Mouse (Mus musculus): ENCODE results near the gene Impdh1.
"Not testable (repeated sequence)": the region's sequence is repeated elsewhere in the genome, so short reads cannot be mapped to it uniquely, and the experiment has no call there.

Impdh1 gene

DNA sequence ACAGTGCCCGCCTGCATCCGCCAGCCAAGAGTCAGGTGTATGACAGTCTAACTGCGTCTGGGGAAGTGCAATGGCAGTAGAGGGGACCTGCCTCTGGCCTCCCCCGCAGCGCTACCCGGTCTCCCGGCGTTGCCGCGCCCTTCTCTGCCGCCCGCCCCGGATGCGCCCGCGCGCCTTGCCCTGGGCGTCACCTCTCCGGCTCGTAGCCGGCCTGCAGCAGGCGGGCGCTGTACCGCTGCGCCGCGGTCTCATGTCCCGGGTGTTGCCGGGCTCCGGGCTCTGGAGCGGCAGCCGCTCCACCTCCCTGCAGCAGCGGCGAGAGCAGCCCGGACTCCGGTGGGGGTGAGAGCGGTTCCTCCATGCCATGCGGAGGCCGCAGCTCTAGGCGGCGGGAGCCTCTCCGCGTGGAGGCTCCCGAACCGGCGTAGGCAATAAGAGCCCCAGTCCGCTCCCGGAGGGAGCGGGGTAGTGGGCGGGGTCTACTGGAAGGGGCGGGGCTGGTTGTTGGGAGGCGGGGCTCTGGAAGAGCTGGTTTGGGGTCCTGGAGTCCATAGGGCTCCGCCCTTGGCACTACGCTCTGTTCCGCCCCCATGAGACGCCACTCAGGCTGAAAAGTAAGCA, at the start of gene Impdh1:
TSS of gene Impdh1 (minus strand) at position 484 of the 621 bp plus-strand sequence.
- CTCF ChIA-PET, result interaction anchor here (1.1 to 1.4 kb wide), 2 partner anchors 11 to 25 kb away, joined by 4 to 6 read pairs; no protein-coding TSS in a partner anchor

DNA sequence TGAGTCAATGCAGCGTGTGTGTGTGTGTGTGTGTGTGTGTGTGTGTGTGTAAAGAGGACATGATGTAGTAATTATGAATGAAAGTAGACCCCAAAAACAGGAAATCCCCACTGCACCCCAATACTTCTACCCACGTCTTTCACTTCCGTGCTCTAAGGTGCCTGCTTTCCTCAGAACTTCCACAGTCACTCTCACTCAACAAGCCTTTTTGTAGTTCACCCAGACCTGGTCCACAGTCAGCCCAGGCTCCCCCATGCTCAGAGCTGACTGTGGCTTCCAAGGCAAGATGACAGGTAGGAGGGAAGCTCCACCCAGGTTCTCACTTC, 48.3 kb upstream of the Impdh1 start:
- CTCF ChIA-PET, result interaction anchor here (0.7 to 0.9 kb wide), 2 partner anchors 22 to 26 kb away, joined by 3 read pairs; no protein-coding TSS in a partner anchor

DNA sequence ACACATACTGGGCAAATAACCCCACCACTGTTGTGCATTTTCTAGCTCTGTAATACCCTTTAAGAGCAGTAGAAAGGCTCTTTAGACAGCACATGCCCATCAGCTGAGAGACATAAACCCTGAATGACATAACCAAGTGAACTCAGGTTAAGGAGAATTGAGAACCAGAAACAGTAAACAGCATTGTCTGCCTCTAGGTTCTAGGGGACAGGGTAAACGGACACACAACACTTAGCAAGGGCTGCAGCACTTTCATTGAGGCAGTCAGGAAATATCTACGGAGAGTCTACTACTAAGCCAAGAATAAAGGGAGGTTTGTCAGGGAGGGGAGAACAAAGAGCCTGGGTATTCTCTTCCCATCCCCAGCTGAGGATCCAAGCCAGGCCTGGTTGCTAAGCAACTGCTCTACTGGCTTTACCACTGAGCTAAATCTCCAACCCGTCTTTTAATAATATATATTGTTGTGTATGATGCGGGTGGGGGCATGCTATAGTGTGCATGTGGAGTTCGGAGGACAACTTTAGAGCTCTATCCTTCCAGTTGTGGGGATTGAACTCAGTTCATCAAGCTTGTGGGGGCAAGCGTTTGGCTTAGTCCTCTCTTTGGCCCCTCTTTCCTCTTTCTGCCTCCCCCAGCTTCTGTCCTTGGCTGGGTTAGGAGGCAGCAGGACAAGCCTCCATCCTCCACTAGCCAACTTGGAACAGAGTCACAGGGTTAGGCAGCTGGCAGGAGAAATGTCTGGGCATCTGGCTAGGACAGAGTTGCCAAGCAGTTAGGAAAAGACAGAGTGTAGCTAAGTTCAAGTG, 47.7 kb upstream of the Impdh1 start:
- CTCF ChIA-PET, result interaction anchor here (0.5 to 0.9 kb wide), 3 partner anchors 21 to 117 kb away, joined by 3 read pairs; no protein-coding TSS in a partner anchor

DNA sequence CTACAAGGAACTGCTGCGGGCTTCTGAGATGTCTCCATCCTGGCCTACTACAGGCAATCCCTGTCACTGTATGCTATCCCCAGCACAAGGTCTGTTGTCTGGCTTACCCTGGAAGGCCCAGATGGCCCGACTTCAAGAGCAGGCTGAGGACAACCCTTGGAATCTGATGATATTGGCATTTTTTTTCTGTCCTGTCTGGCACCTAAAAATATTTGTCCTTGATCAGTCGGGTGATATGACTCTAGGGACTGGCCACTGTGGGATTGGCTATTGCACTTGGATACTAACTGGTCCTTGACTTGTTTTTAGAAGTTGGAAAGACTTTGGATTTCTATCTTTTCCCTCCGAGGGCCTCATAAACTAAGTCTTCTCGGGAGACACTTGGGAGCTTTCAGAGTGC, 45.7 kb upstream of the Impdh1 start:
- CTCF ChIA-PET, result no interaction called here

DNA sequence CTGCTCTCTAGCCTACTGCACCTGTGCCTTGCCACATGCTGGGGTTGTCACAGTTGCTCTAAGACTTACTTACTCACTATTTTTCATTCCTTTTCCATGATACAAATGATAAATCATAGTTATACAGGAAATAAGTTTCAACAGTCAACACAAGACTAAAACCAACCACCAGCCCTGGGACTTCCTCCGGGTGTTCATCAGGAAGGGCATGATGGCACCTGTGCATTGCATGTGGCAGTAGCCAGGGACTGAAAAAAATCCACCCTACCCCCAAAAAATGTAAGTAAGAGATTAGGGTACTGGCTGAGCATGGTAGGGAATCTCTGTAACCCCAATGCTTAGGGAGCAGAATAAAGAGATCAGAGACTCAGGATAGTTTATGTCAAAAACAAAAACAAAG, 43.3 kb upstream of the Impdh1 start:
- CTCF ChIA-PET, result no interaction called here

DNA sequence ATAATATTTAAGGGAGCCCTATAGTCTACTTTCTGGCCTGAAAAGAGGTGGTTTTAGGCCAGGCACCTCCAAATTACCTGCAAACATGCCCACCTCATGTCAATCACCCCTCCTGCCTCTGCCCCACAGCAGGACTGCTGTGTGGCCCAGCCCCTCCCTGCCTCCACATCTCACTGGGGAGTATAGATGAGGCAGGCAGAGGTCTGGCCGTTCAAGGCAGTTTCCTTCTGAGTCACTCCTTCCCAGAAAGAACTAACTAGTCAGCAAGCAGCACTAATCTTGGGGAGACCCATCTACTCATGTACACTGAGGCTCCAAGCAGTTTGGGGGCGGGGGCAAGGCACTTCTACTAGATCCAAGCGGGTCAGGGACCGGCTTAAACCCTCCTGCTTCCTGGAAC, 30.9 kb upstream of the Impdh1 start:
- CTCF ChIA-PET, result no interaction called here

DNA sequence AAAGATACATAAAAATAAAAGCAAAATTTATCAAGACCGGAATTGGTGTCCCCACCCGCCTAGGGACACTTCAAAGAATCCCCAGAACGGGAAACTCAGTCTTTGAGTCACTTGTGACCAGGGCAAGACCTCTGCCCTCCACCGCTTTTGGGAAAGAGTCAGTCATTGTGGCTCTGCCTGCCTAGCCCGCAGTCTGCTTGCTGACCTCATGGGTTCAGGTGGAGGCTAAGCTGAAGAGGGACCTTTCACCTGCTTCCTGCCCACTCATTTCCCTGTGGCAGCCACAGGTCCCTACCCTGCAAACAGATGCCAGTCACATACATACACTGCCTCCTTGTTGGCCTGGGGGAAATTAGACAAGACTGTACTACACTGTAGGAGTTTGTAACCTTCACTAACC, 30.4 kb upstream of the Impdh1 start:
- CTCF ChIA-PET, result no interaction called here

DNA sequence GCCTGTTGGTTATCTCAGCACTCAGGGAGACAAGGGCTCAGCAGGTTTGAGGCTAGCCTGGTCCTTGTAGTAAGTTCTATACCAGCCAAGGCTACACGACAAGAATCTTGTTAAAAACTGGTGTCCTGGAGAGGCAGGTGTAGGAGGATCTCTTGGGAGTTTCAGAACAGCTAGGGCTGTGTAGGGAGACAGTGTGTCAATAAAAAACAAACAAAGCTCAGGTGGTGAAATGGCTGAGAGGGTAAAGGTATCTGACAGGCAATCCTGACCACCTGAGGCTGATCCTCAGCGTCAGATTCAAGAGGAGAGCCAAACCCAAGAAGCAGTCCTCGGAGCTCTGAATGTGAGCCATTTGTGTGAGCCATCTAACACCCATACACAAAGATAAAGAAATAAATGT, 30.0 kb upstream of the Impdh1 start:
- CTCF ChIA-PET, result interaction anchor here (1.1 kb wide), 1 partner anchor 27 kb away, joined by 3 read pairs; no protein-coding TSS in a partner anchor

DNA sequence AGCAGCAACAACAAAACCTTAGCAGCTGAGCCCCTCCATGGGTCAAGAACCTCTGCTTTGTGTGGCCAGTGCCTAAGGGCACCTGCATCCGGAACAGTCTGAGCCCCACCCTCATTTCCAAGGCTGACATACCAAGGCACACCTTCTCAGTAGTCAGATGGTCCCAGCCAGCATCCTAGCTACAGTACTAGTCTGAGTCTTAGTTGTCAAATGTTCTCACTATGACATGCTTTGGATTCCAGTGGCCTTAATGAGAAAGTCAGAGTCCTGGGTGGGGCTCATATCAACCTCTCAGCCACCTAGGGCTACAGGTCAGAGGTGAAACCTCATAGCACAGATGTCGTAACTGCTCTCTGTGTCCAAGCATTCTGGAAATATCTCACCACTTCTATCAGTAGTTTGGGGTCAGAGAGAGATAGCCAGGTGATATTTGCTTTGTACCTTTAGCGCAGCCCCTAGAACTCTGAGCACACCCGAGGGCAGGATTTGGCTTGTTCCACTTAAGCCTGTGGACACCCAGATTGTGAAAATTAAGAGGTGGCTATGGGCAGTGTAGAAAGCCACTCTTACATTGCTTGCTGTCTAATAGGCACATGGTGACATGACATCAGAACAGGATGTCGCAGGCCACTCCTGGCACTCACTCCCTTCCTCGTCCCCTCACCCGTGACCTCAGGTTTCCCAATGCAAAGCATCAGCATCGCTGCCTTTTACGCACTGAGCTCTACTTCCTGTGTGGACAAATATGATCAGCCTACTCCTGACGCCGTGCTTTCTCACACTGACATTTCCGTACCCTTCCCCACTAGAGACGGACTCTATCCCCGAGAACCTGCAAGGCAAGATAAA, 29.3 kb upstream of the Impdh1 start:
- CTCF ChIA-PET, result interaction anchor here (1.1 kb wide), 1 partner anchor 28 kb away, joined by 3 read pairs; no protein-coding TSS in a partner anchor

DNA sequence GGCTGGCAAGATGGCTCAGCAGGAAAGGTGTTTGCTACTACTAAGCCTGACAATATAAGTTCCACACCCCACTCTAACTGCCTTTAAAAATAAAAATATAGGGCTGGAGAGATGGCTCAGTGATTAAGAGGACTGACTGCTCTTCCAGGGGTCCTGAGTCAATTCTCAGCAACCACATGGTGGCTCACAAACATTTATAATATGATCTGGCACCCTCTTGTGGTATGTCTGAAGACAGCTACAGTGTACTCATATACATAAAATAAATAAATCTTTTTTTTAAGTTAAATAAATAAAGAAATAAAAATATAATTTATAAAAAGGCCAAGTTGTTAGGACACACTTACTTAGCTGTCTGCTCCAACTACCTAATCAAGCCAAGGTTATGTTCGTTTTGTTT, 26.1 kb upstream of the Impdh1 start:
- CTCF ChIA-PET, result interaction anchor here (0.8 kb wide), 1 partner anchor 22 kb away, joined by 3 read pairs; no protein-coding TSS in a partner anchor

DNA sequence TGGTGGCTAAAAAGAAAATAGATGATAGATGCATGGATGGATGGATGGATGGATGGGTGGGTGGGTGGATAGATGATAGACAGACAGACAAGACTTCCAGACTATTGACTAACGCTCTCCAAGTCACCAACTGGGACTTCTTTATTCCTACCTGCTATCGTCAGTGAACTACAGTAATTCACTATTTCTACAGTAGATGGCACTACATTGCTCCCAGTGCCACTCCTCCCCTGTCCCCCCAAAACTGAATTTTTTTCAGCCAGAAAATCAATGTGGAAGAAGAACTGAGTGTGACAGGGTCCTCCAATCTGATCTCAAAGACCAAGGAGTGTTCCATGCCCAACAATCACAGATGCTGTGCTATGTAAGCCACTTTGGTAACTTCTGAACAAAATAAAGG, 25.5 kb upstream of the Impdh1 start:
- CTCF ChIA-PET, result interaction anchor here (1.0 to 2.0 kb wide), 3 partner anchors 14 to 37 kb away, joined by 4 to 9 read pairs (median 4); partner anchors contain the start of gene Impdh1

DNA sequence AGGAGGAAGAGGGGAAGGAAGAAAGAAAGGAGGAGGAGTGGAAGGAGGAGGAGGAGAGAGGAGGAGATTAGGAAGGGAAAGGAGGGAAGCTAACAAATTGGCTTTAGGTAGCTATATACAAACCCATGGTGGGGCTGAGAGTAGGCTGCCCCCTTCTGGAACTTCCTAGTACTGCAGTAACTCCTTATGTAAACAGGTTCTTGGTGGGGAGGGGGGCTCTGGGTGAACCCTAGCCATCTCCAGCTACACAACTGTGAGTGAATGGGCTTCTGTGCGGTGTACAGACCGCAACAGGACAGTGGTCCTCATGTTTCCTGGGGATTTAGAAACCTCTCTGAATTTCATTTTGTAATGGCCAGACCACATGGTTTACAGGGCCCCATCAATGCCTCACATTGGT, 24.6 kb upstream of the Impdh1 start:
- CTCF ChIA-PET, result interaction anchor here (0.9 to 2.0 kb wide), 6 partner anchors 15 to 37 kb away, joined by 3 to 9 read pairs (median 4); partner anchors contain the start of gene Impdh1

DNA sequence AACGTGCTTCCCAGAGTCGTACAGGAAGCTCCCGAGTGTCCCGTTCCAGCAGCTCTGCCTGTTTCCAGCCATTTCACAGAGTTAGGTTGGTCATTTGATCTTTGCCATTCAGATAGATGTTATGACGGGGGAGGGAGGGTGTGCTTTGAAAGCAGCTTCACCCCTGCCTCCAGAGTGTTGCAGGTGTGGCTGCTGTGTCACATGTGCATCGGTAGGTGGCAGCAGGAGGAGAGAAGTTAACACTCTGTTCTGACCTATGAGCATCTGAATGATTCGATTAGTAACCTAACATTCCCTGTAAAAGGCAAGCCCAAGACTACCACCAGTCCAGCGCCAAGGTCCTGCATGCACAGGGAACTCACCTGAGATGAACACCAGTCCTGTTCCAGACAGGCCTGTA, 18.1 kb upstream of the Impdh1 start:
- CTCF ChIA-PET, result no interaction called here

DNA sequence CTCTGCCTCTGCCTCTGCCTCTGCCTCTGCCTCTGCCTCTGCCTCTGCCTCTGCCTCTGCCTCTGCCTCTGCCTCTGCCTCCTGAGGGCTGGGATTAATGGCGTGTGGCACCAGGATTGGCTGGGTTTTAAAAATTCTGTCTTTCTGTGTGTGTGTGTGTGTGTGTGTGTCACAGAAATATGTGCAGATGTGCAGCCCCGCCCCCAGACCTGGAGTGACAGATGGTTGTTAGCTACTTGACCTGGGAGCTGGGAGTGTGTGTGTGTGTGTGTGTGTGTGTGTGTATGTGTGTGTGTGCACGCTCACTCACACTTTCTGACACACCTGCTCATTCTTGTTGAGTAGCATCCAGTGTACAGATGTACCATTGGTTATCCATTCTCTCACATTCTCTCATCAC, 17.5 kb upstream of the Impdh1 start:
- CTCF ChIA-PET, result no interaction called here

DNA sequence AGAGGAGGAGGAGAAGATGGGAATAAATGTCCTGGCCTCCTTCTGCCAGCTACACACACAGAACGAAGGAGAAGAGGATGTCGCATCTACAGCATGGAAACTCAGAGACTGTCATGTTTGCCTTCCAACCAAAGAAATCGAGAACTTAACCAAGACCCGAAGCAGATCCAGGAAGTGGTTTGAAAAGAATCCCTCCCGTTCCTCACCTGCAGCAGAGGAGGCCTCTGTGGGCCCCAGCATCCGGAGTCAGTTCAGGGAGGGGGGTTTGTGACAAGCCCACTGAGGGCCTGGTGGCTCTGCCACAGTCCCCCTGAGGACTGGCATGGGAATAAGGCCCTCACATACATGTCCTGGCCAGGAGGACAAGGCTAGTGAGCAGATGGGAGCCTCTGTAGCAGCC, 16.2 kb upstream of the Impdh1 start:
- CTCF ChIA-PET, result no interaction called here

DNA sequence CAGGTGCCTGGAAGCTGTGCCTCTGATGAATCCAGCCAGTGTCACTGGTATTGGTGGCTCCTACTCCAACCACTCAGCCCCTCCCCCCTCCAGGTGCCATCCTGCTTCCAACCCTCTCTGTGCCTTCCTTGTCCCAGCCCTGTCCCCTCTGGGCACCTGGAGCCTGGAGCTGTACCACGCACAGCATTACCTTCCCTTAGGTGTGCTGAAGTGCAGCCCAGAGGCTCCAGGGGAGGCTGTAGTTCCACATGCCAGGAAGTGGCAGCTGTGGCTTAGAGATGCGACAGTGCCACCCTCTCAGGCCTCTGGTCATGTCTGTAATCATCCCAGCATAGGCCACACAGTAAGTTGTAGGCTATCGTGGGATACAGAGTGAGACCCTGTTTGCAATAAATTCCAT, 15.6 kb upstream of the Impdh1 start:
- CTCF ChIA-PET, result no interaction called here

DNA sequence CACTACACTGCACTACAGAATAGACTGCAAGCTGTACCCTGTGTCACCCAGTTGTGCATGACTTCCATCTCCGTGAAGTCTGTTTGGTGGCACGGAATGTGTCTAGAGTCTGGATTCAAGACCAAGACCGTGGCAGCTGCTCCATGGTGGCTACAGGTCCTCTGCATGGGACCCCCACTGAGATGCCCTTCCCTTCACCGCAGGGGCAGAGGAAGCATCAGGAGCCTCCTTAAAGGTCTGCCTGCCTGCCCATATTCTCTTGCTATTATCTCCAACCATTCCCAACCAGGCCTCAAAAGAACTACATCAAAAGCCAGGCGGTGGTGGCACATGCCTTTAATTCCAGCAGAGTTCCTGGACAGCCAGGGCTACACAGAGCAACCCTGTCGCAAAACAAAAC, 14.2 kb upstream of the Impdh1 start:
- CTCF ChIA-PET, result no interaction called here

DNA sequence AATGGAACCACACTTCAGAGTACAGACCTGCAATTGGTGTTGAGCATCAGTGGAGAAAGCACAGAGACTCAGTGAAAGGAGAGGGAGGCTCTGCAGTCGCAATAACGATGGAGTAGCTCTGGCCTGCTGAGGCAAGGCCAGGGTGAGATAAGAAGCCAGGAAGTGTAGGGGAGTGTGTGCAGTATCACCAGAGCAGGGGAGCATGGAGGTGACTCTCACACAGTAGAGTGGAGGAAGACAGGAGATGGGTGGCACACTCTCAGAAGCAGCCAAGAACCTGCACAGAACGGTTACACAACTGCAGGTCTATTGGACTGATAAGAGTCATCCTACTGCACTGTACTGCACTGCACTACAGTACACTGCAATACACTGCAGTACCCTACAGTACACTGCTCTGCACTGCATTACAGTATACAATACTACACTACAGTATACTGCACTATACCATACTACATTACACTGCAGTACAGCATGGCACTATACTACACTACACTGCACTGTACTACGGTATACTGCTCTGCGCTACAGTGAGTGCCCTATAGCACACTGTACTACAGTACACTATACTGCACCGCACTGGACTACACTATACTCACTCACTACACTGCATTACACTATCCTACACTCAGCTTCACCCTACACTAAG, 13.2 kb upstream of the Impdh1 start:
- CTCF ChIA-PET, result no interaction called here

DNA sequence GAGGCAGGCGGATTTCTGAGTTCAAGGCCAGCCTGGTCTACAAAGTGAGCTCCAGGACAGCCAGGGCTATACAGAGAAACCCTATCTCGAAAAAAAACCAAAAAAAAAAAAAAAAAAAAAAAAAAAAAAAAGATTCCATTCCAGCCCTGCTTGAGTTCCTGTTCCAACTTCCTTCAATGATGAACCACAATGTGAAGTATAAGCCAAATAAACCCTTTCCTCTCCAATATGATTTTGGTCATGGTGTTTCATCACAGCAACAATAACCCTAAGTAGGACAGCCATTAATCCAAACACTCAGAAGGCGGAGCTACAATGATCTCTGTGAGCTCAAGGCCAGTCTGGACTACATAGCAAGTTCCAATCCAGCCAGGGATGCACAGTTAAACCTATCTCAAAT, 1.6 kb upstream of the Impdh1 start:
- CTCF ChIA-PET, result not testable (repeated sequence)

DNA sequence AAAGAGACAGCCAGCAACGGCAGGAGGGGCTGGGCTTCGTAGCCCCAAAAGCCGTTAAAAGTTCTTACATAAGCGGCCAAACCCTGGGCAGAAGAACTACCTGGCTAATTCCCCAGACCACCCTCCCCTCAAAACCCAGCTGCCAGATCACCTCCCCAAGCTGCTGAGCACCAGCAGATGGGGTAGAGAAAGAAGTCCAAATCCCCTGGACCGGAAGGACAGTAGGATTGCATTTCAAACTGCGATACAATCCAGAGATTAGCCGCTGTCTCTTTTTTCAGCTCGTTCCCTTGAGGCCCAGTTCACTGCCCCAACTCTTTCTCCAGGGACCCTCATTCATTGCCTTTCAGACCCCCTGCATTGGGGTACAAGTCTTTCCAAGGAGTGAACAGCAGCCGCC, 983 bp downstream of the Impdh1 start:
- CTCF ChIA-PET, result interaction anchor here (1.4 kb wide), 1 partner anchor 10 kb away, joined by 6 read pairs; no protein-coding TSS in a partner anchor

DNA sequence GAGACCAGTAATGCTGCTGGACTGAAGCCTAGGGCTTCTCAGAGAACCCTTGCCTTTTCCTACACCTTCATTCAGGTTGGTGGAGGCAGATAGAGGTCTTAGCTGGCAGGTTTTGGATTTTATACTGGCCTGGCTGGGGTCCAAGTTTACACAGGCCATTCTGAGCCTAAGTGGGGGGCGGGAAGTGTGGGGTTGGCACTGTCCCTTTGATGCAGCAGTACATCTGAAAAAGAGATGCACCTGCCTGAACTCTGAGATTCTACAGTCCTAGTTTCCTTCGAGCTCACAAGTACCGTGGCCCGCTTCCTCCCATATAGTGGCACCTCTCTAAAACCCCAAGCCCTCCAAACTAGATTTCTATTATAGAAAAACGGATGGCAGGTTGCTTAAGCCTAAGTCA, 1.4 kb downstream of the Impdh1 start:
- CTCF ChIA-PET, result interaction anchor here (0.6 to 1.4 kb wide), 2 partner anchors 10 to 58 kb away, joined by 5 to 6 read pairs; partner anchors contain the start of gene Hilpda
